Mouse (Mus musculus) testis, adult 2 months (tissue): ENCODE measurements at regions not wholly inside any gene's neighbourhood (a gene's known extent, or its start where the extent isn't known, plus 50 kb on each side); places are given as distances from the start of the nearest gene placed in this dataset.

Experiments used
- CTCF ChIP-seq: fragments of 200-500 bp; IDR thresholded peaks from 2 replicates; pipeline ENCODE4 v1.5.1; 2012; ENCODE audit warnings: low read depth, mild to moderate bottlenecking, inconsistent platforms, low read length, moderate library complexity; ENCODE audit not compliant: control insufficient read depth, insufficient read depth, insufficient replicate concordance
- POLR2A ChIP-seq: fragments of 200-500 bp; IDR thresholded peaks from 2 replicates; pipeline ENCODE4 v1.6.1; 2012; ENCODE audit warnings: low read depth, mild to moderate bottlenecking, inconsistent platforms, low read length, moderate library complexity; ENCODE audit not compliant: control insufficient read depth

DNA sequence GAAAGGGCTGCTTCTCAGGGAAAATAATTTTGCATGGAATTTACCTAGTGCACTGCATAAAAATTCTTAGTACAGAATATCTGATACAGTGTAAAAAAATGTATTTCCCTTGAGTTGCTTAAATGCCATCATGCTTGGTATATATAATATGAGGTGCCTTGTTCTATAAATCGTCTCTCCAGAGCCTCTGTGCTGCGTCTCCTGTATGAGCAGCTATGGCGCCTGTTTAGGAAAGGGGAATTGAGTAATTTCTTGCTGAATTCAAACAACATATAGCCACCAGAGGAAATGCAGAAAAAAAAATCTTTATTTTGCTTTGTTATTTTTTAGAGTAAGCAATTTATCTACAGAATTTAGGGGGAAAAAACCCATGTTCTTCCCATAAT, 95.4 kb upstream of the Rap1b start:
- TF ChIP-seq POLR2A (no peak), CTCF (no peak)
